Mouse (Mus musculus) adrenal gland, adult 2 months (tissue): Measurements from ENCODE around the gene Atp5f1. TPM values are rescaled to one million over a fixed set of nuclear protein-coding genes. Genes with fewer than 3 reads are reported as not detected.
"Not testable (repeated sequence)": the region's sequence is repeated elsewhere in the genome, so short reads cannot be mapped to it uniquely, and the experiment has no call there.

ENCODE experiments used
- DNase-seq: peaks from one replicate; pipeline ENCODE4 v3.0.0; 2021
- long read RNA-seq: library from polyadenylated mRNA; stranded (forward); transcript quantifications from one replicate; pipeline ENCODE4 v2.0.0, GENCODE M21; 2021
- polyA plus RNA-seq: library from polyadenylated mRNA; depleted of rRNA; stranded (reverse); fragments of >200 nt; gene quantifications from 2 replicates; pipeline ENCODE4 v1.2.3, GENCODE M21; 2012; rRNA removed
- total RNA-seq, 2 experiments: library from RNA; stranded (reverse); gene quantifications; 2 replicates each; pipeline ENCODE4 v1.2.3; 2021

Gene Atp5f1
- total RNA-seq (100 to 1,000 TPM; 364 to 394 TPM), polyA plus RNA-seq (191 and 198 TPM in 2 replicates)
- long read RNA-seq, partial matches to known transcripts, result 342 of 355 reads
- long read RNA-seq, other reads (novel, unspliced or antisense), result 12 of 355 reads

DNA sequence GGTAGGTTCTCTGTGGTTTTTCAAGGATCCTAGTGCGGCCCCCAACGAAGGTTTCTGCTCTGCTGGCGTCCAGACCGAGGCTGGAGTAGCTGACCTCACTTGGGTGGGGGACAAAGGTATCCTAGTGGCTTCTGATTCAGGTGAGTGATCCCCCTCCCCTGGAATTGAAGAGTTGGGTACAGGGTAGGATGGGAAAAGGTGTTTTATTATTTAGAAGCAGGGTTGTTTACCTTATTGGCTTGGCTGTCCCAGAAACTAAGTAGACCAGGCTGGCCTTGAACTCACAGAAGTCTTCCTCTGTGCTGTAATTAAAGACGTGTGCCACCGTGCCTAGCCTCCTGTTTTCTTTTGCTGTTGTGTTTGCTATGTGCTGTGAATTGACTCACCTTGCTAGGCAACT is at the start of gene Atp5f1:
TSS of gene Atp5f1 (minus strand) at position 101 of the 400 bp plus-strand sequence.
- no peak for DNase-seq

DNA sequence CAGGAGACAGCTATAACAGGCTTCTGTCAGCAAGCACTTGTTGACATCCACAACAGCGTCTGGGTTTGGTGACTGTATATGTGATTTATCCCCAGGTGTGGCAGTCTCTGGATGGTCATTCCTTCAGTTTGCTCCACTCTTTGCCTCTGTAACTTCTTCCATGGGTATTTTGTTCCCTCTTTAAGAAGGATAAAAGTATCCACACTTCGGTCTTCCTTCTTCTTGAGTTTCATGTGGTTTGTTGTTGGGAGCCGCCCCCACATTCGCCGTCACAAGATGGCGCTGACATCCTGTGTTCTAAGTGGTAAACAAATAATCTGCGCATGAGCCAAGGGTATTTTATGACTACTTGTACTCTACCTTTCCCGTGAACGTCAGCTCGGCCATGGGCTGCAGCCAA is 43.5 kb upstream of the Atp5f1 start:
- DNase-seq, result not testable (repeated sequence)

DNA sequence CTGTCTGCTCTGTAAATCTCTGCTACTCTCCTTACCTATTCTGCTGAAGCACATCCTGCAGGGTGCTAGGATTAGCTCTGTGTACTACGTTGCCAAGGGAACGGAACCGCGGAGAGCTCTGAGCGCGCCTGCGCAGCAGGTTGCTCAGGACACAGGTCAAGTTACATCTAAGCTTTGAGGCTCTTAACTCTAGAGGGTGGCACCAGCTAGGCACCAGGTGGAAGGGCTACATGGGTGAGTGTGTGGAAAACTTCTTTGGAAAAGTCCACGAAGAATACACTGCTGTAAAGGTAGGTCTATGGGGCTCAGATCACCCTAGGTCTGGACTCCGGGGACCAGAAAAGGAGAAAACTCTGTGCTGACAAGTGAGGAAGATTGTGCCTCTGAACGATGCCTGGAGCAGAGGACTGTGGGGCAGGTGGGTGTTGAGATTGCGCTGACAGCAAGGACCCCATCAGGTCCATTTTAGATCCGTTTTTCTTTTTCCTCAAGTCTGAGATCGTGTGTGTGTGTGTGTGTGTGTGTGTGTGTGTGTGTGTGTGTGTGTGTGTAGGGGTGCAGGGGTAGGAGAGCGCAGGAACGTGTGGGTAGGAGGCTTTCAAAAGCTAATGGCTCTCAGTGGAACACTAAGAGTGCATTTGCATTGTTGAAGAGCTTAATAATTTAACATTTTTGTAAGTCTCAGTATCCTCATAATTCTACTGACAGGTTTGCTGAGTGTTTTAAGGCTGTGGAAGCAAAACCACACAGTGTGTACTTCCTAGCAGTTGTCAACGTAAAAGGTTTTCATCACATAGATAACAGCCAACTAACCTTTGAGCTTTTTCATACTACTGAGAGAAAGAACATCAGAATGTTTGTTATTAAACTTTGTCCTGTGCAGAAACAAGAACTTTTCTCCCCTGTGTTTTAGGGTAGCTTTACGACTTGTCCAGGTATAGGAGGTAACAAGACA is 41.8 kb upstream of the Atp5f1 start:
- DNase-seq, result no peak

GRCm38 (mm10) chr3:106000707-106001375 is 40.9 kb upstream of the Atp5f1 start:
- no peak for DNase-seq

GRCm38 (mm10) chr3:105994730-105995129 is 34.8 kb upstream of the Atp5f1 start:
- no peak for DNase-seq

DNA sequence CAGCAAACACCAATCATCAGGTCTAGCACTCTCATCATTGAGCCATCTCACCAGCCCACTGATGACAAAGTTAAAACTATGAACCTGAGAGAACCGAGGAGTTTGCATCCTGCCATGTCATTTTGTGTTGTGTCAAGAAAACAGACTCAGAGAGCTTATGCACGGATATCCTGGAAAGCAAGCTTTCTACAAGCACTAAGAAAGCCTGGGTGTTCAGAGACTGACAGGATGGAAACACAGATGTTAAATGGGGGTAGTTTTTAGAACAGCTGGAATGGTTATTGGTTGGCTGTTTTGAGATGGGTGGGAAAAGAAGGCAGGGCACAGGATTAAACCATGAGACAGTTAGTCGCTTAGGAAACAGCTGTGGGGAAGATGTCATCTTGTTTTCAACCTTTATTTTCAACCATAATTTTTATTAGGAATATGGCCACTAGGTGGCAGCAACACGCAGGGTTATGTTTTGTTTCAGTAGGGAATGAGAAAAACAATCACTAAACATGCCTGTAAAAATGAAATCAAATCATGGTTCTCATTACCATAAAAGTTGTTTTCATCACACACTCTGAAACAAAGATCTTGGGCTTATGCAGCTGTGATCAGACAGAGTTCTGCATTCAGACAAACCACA is 31.9 kb upstream of the Atp5f1 start:
- DNase-seq, result peak; percentile 18

DNA sequence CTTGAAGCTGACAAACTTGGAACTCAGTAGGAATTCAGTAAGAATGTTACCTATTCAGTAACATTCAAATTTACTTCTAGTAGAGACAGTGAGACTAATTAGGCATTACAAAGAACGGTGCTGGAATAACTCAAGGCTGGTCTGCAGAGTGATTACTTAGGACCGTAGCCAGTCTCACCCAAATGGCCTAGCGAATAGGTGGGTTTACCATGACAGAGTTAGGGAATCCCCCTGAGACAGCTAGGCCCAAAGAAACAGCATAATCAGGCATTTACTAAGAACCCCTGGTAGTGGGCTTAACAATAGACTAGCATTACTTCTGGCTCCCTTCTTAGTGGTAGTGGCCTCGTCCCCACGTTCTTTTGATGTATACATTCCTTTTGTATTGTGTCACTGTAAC is 29.7 kb upstream of the Atp5f1 start:
- DNase-seq, result not testable (repeated sequence)

GRCm38 (mm10) chr3:105974174-105974573 is 14.3 kb upstream of the Atp5f1 start:
- no peak for DNase-seq

DNA sequence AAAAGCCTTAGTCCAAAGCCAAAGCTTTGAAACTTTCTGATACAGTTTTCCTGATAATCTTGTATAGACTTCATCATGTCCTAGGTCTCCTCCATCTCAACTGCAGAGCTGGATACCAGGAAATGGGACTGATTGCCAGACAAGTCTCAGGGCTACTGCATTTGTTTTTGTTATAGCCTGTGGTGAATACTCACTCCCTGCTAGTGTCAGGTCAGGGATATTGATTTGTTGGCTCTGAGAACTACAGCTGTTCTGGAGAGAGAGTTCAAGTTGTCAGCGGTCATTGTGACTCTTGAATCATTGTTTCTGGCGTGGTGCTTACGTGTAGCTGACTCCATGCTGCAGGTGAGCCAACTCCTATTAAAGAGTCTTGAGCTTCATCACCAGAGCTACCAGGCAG is 13.5 kb upstream of the Atp5f1 start, which contains the start of gene Ovgp1:
TSS of gene Ovgp1 (plus strand) at position 301 of the 400 bp plus-strand sequence.
- DNase-seq, result no peak

DNA sequence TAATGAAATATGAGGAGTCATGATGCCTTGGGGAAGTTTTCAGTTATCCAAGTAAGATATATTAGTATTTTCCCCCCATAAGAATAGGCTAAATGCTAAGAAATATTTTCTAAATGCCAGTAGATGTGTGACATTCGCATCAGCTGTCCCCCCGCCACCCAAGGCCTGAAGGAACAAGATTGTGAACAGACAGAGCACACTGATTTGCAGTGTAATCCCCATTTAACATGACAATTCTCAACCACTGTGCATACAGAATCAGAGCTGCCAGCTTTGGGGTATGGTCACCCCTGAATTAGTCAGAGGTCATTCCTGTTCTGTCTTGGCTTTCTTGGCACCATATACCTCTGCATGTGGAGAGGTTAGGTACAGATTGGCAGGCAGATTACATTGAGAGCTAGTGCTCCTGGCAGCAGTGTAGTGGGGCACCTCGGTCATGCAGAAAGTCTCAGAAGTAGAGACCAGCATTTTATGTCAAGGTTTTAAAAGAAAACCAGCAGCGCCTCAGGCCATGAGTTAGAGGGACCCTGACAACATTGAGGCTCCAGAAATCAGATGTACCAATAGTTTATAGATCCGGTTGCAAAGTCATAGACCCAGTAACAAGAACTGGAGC is 12.0 kb upstream of the Atp5f1 start:
- no peak for DNase-seq

GRCm38 (mm10) chr3:105960700-105961099 is 801 bp upstream of the Atp5f1 start:
- no peak for DNase-seq

GRCm38 (mm10) chr3:105959585-105959984 is 314 bp downstream of the Atp5f1 start:
- no peak for DNase-seq

DNA sequence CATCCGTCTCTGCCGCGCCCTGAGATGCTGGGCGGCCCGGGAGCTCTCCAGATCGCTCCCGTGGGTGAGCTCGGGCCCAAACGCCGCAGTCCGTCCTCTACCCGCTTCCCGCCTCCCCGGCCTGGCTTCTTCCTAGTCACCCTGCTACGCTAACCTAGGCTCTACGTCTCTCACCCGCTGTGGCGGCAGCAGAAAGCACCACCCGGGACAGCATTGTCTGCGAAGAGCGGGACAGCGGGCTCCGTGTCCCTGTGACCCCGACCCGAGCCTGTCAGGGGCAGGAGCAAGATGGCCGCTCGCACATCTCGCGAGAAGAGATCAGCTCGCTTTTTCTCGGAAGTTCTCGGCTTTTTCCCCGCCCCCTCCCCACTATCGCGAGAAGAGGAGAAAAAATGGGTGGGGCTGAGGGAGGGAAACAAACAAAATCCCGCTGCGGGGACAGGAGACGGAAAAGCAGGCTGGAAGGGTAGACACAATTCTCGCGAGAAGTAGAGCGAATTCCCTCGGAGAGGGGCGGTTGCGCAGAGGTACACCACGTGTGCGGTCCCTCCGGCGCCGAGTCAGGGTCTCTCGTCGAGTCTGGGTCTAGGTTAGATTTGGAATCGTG is 822 bp downstream of the Atp5f1 start, which contains the start of gene Wdr77:
TSS of gene Wdr77 (plus strand) at position 396 of the 607 bp plus-strand sequence.
- peak; percentile 97 for DNase-seq

DNA sequence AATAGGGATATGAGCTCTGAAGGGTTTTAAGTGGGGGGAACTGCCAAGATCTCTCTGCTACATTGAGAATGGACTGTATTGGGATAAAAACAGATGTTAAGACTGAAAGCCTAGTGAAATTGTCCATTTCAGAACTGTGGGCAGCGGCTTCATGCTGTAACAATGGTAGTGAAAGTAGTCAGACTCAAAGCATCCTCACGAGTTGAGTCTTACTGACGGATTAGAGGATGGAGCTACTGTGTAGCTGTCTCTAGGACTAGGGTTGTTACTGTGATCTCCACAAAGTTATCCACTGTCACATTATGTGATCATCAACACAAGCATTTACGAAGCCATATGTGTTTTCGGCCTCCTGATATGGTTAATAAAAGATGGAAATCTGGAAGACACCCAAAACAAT is 1.7 kb downstream of the Atp5f1 start:
- DNase-seq, result no peak

- DNase-seq, result no peak
Observed at GRCm38 (mm10) chr3:105957235-105957634, 2.7 kb downstream of the Atp5f1 start.

- no peak for DNase-seq
Observed at GRCm38 (mm10) chr3:105951348-105951747, 8.6 kb downstream of the Atp5f1 start.

GRCm38 (mm10) chr3:105936111-105936510 is 23.8 kb downstream of the Atp5f1 start:
- no peak for DNase-seq

GRCm38 (mm10) chr3:105935033-105935432 is 24.9 kb downstream of the Atp5f1 start:
- peak; percentile 43 for DNase-seq

DNA sequence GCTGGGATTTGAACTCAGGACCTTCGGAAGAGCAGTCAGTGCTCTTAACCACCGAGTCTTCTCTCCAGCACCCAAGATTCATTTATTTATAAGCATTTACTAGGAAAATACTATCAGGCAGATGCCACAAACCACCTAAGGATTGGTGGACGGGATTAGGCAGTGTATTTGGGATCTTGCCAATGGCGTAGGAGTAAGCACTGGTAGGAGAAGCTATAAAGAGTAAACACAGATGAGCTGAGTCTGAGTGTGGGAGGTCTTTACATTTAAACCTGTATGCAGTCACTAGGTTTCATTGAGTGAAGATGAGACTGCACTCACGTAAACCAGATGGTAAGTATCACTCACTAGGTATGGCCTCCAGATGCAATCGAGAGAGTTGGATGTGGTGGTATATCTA is 26.0 kb downstream of the Atp5f1 start:
- DNase-seq, result no peak

DNA sequence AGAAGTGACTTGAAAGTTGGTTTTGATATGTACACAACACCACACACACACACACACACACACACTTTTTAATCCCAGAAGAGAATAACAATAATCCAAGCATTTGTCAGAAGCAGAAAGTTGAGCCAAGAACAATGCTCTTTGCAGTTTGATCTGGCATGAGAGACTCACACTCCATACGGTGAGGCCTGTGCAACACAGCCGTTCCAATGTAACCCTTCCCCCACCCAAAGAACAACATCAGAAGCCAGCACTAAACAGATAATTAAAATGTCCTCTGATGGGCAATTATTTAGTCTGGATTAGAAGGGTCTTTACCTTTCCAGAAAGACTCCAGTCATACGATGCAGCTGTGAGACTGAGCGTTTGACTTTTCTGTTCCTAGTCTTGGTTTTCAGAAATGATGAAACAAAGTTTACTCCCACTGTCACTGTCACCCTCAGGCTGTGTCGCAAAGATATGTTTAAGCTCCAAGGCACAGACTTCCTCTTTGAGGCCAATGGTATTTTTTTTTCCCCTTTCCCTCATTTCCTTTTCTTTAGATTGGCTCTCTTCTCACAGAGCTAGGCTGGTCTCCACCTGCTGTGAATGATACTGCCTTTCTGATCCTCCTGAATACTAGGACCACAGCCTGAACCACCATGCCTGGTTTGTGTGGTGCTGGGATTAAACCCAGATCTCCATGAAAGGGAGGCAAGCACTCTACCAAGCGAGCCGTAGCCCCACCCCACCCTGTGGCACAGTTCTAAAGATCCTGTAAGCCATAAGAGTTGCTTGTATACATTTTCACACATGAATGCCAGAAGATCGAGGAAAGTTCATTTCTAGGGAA is 27.4 kb downstream of the Atp5f1 start, which contains the start of gene I830077J02Rik:
TSS of gene I830077J02Rik (minus strand) at position 425 of the 832 bp plus-strand sequence.
- DNase-seq, result no peak
